Comparison of ENCODE assay signal across 8 mouse cellular contexts in the genomic region with DNA sequence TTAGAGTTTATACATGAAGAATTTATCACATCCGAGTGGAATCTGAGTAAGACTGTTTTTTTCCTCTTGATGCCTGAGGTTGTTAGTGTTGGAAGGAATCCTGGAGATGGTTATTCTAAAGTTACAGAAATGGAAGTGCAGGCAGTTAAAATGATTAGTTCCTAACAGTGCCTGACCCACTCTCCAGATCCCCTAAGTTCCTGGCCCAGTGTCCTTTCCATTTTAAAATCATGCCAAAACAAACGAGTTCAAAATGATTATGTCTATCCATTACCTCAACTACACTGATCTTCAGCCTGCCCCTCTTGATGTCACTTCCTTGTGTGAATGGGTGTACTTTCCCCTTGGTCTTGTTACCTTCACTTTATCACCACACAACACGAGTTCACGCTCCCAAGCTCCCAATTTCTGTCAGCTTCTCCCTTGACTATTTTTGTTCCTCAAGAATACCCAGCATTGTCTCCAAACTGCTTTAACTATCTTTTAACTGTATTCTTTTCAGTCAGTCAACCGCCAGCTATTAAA. TPM values are rescaled to one million over a fixed set of nuclear protein-coding genes. Genes with fewer than 3 reads are reported as not detected.
A peak's percentile ranks its signal among the peaks of the same experiment; 100 is the strongest.
DNase-seq lines count a peak whose midpoint lies in the region; ATAC-seq and TF ChIP-seq lines count a peak whose summit lies in the region.

No protein-coding gene starts in this region.

- peak overlapping the region; percentile 61 for H3K4me2 ChIP-seq in forebrain, postnatal 0 days (ENCODE audit: low read depth)
- H3K4me2 ChIP-seq in limb, embryonic 12.5 days = peak overlapping the region; percentile 82

- DNase-seq in testis, postnatal 14 days (ENCODE audit: low spot score) = no peak
- no peak for DNase-seq in forebrain, postnatal 0 days
- no peak for DNase-seq in cerebellum, adult 11 months
- no peak for DNase-seq in cerebellum, postnatal 25 days
- no peak for DNase-seq in cerebellum, adult 9-10 months

- H3K9me3 ChIP-seq in forebrain, postnatal 0 days (ENCODE audit: low read length) = no peaks in the 10 kb centered on the region
- H3K9me3 ChIP-seq in limb, embryonic 12.5 days = no peaks in the 10 kb centered on the region

- peaks cover 12% of the 10 kb centered on the region for H3K4me1 ChIP-seq in testis, adult 2 months (ENCODE audit: control insufficient read depth, insufficient read depth, low read length)
- peaks cover 21% of the 10 kb centered on the region for H3K4me1 ChIP-seq in forebrain, postnatal 0 days (ENCODE audit: insufficient read depth)
- peaks cover 24% of the 10 kb centered on the region for H3K4me1 ChIP-seq in limb, embryonic 12.5 days (replicated peaks)

- WGBS in forebrain, postnatal 0 days = 15% methylated on average over 5 of the region's 5 CpGs
- WGBS in limb, embryonic 12.5 days = 29% methylated on average over 5 of the region's 5 CpGs

- H3K36me3 ChIP-seq in testis, adult 2 months (ENCODE audit: control insufficient read depth, insufficient read depth, low read length) = no peaks in the 10 kb centered on the region
- no peaks in the 10 kb centered on the region for H3K36me3 ChIP-seq in forebrain, postnatal 0 days (ENCODE audit: insufficient read depth)
- no peaks in the 10 kb centered on the region for H3K36me3 ChIP-seq in limb, embryonic 12.5 days

- H3K4me3 ChIP-seq in testis, adult 2 months (ENCODE audit: control insufficient read depth, low read depth, low read length) = peak overlapping the region; percentile 93; the same call in 1 of the 2 replicates
- H3K4me3 ChIP-seq in forebrain, postnatal 0 days (ENCODE audit: low read depth, low read length) = peak overlapping the region; percentile 98
- peak overlapping the region; percentile 88 for H3K4me3 ChIP-seq in limb, embryonic 12.5 days (replicated peaks)

- TF ChIP-seq CTCF in testis, adult 2 months (IDR thresholded peaks at IDR 0.05; ENCODE audit: control insufficient read depth, insufficient read depth, insufficient replicate concordance, low read depth, low read length) = no peak
- TF ChIP-seq CTCF in forebrain, postnatal 0 days (IDR thresholded peaks at IDR 0.05; ENCODE audit: low read depth) = no peak

- no peak for ATAC-seq in forebrain, postnatal 0 days
- ATAC-seq in limb, embryonic 12.5 days (ENCODE audit: insufficient number of reproducible peaks, insufficient read depth, low FRiP score, low TSS enrichment, low read depth) = no peak
- ATAC-seq in granulocyte monocyte progenitor cell, adult 5-6 weeks (replicated peaks; ENCODE audit: poor library complexity, severe bottlenecking) = no peak

- H3K9ac ChIP-seq in forebrain, postnatal 0 days = peak overlapping the region; percentile 95
- H3K9ac ChIP-seq in limb, embryonic 12.5 days (replicated peaks) = peak overlapping the region; percentile 96

- TF ChIP-seq POLR2A in testis, adult 2 months (IDR thresholded peaks at IDR 0.05; ENCODE audit: control insufficient read depth, low read depth, low read length) = no peak

- H3K27ac ChIP-seq in testis, adult 2 months (ENCODE audit: control insufficient read depth, insufficient read depth, low read depth, low read length) = peak overlapping the region; percentile 10; the same call in 1 of the 2 replicates
- no peak overlapping the region for H3K27ac ChIP-seq in forebrain, postnatal 0 days (ENCODE audit: low read depth, low read length)
- H3K27ac ChIP-seq in limb, embryonic 12.5 days = no peak overlapping the region

- no peaks in the 10 kb centered on the region for H3K27me3 ChIP-seq in testis, adult 2 months (ENCODE audit: control insufficient read depth, insufficient read depth, low read length)
- H3K27me3 ChIP-seq in forebrain, postnatal 0 days (ENCODE audit: insufficient read depth, low read length) = no peaks in the 10 kb centered on the region
- H3K27me3 ChIP-seq in limb, embryonic 12.5 days = no peaks in the 10 kb centered on the region

RNA-seq across cellular contexts. Expression of gene Hdgfl3, which starts 1.7 kb away (rescaled TPM):
- 4.2 and 4.3 TPM in 2 replicates for polyA plus RNA-seq in testis, adult 2 months (2012; rRNA removed)
- total RNA-seq in forebrain, postnatal 0 days (2014; rRNA removed) = 158 and 191 TPM in 2 replicates
- 50.2 and 62.5 TPM in 2 replicates for polyA plus RNA-seq in forebrain, postnatal 0 days (2015; fragmentation: Nextera tagmentation; extraction: Ambion mirVana)
- polyA plus RNA-seq in limb, embryonic 12.5 days (2016; fragmentation: Nextera tagmentation; extraction: Ambion mirVana) = 35.0 and 37.8 TPM in 2 replicates
- not detected in 2 replicates for total RNA-seq in granulocyte monocyte progenitor cell, adult 5-6 weeks (2014; fragmentation: Nextera tagmentation)
- 0.67 and 0.99 TPM in 2 replicates for total RNA-seq in granulocyte monocyte progenitor cell, adult 5-6 weeks (2017)

RNA-seq across cellular contexts. Expression of gene Bnc1, which starts 59.5 kb away (rescaled TPM):
- 0.96 and 1.2 TPM in 2 replicates for polyA plus RNA-seq in testis, adult 2 months (2012; rRNA removed)
- total RNA-seq in forebrain, postnatal 0 days (2014; rRNA removed) = not detected in 2 replicates
- polyA plus RNA-seq in forebrain, postnatal 0 days (2015; fragmentation: Nextera tagmentation; extraction: Ambion mirVana) = not detected in 2 replicates
- polyA plus RNA-seq in limb, embryonic 12.5 days (2016; fragmentation: Nextera tagmentation; extraction: Ambion mirVana) = 4.2 and 4.4 TPM in 2 replicates
- not detected in 2 replicates for total RNA-seq in granulocyte monocyte progenitor cell, adult 5-6 weeks (2014; fragmentation: Nextera tagmentation)
- total RNA-seq in granulocyte monocyte progenitor cell, adult 5-6 weeks (2017) = not detected in 2 replicates
